Mouse (Mus musculus) ES-Bruce4 (cell line): ENCODE results near the gene Clec16a. TPM values are rescaled to one million over a fixed set of nuclear protein-coding genes. Genes with fewer than 3 reads are reported as not detected.

ENCODE experiments used
- H3K27ac ChIP-seq: 2 replicates; pipeline ENCODE4 v1.5.1; 2012; ENCODE audit warnings: low read length, inconsistent platforms; ENCODE audit not compliant: insufficient read depth
- H3K27me3 ChIP-seq: 2 replicates; pipeline ENCODE4 v1.6.1; 2012; ENCODE audit warnings: mild to moderate bottlenecking, low read length, inconsistent platforms; ENCODE audit not compliant: control insufficient read depth, poor library complexity, insufficient read depth, severe bottlenecking
- H3K36me3 ChIP-seq: 2 replicates; pipeline ENCODE4 v1.6.1; 2012; ENCODE audit warnings: inconsistent platforms, mild to moderate bottlenecking, low read length, moderate library complexity; ENCODE audit not compliant: control insufficient read depth, poor library complexity, insufficient read depth, severe bottlenecking
- H3K4me1 ChIP-seq: one replicate; pipeline ENCODE4 v1.8.1; 2011; ENCODE audit warnings: low read length; ENCODE audit not compliant: control insufficient read depth, insufficient read depth
- H3K4me3 ChIP-seq: 2 replicates; pipeline ENCODE4 v1.5.1; 2011; ENCODE audit warnings: low read depth, mild to moderate bottlenecking, low read length
- H3K9ac ChIP-seq: 2 replicates; pipeline ENCODE4 v1.6.1; 2012; ENCODE audit warnings: low read depth, mild to moderate bottlenecking, inconsistent platforms; ENCODE audit not compliant: poor library complexity, severe bottlenecking
- H3K9me3 ChIP-seq: replicated peaks from 2 replicates; pipeline ENCODE4 v1.6.1; 2012; ENCODE audit warnings: mild to moderate bottlenecking, low read length, inconsistent platforms; ENCODE audit not compliant: control insufficient read depth, poor library complexity, insufficient read depth, severe bottlenecking
- CTCF ChIP-seq: IDR thresholded peaks from one replicate; pipeline ENCODE4 v1.8.1; 2011; ENCODE audit warnings: low read depth, low read length
- EP300 ChIP-seq: IDR thresholded peaks from 2 replicates; pipeline ENCODE4 v1.6.1; 2011; ENCODE audit warnings: low read depth, low read length; ENCODE audit not compliant: insufficient read depth
- POLR2A ChIP-seq: IDR thresholded peaks from one replicate; pipeline ENCODE4 v1.8.1; 2011; ENCODE audit warnings: low read length; ENCODE audit not compliant: insufficient read depth
- polyA plus RNA-seq: library from polyadenylated mRNA; stranded (reverse); fragments of >200 nt; gene quantifications from 2 replicates; pipeline ENCODE4 v1.2.4, GENCODE M21; 2011; ENCODE audit warnings: low read depth; ENCODE audit not compliant: missing spikeins, insufficient read depth, insufficient read length

Clec16a gene
- polyA plus RNA-seq, 1 experiment = 9.5 TPM

DNA sequence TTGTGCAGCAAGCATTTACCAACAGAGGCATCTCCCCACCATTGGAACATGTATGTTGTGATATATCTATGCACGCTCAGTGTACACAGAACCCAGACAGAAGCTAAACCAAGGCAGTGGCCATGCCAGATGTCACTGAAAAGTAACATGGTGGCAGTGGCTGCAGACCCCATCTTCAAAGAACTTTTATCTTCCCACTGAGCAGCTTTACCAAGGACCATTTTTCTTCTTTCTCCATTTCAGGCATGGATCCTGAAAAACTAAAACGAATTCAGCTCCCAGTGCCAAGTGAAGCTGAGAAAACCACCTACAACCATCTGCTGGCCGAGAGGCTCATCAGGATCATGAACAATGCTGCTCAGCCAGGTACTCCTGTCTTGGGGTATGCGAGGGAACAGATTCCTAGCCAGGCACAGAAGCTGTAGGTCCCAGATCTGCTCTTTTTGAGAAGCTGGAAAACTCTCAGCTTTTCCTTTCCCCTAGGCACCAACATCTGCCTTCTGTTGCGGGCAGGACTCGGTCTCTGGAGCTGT is 82.1 kb downstream of the Clec16a start:
- no peak for TF ChIP-seq EP300
- no peak for TF ChIP-seq POLR2A
- no peak for TF ChIP-seq CTCF
- Histone ChIP-seq H3K4me1 (peaks cover 5% of the 10 kb centered on the region), H3K4me3 (no peak overlapping the region), H3K27ac (no peak overlapping the region), H3K9me3 (no peaks in the 10 kb centered on the region), H3K27me3 (no peaks in the 10 kb centered on the region), H3K36me3 (no peaks in the 10 kb centered on the region), H3K9ac (no peak overlapping the region)

DNA sequence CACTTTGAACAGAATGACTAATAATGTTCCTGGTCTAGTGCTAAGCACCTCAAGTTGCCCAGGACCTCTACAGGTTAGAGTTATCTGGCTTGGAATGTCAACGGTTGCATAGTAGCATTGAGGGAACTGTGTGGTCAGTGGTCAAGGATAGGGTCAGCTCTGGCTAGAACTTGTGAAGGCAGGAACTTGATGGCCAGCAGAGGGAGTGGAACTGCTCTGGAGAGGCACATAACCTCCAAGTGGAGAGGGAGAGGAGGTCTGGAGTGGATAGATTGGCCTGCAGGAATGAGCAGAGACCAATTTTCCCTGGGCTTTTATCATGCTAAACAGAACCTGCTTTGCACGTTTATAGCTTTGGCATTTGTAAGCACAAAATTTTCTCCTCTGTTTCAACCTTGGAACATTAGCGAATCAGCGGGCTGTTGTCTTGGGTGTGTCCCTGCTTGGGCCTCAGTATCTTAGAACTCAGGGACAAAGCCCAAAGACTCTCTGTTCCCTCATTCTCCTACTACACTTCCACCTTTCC is 83.0 kb downstream of the Clec16a start:
- Histone ChIP-seq H3K4me1 (peaks cover 5% of the 10 kb centered on the region), H3K4me3 (no peak overlapping the region), H3K9me3 (no peaks in the 10 kb centered on the region), H3K27me3 (no peaks in the 10 kb centered on the region), H3K36me3 (no peaks in the 10 kb centered on the region), H3K9ac (no peak overlapping the region), H3K27ac (peak overlapping the region; percentile 36; the same call in 1 of the 2 replicates)
- TF ChIP-seq POLR2A (no peak), EP300 (no peak), CTCF (peak; percentile 38)

- no peak overlapping the region for H3K4me3 ChIP-seq
- TF ChIP-seq EP300 = no peak
- TF ChIP-seq CTCF = no peak
- TF ChIP-seq POLR2A = no peak
- H3K4me1 ChIP-seq = peaks cover 5% of the 10 kb centered on the region
- H3K27me3 ChIP-seq = no peaks in the 10 kb centered on the region
- no peaks in the 10 kb centered on the region for H3K36me3 ChIP-seq
- H3K9ac ChIP-seq = no peak overlapping the region
- no peak overlapping the region for H3K27ac ChIP-seq
- H3K9me3 ChIP-seq = no peaks in the 10 kb centered on the region
Observed at GRCm38 (mm10) chr16:10628960-10629359, 83.8 kb downstream of the Clec16a start.

DNA sequence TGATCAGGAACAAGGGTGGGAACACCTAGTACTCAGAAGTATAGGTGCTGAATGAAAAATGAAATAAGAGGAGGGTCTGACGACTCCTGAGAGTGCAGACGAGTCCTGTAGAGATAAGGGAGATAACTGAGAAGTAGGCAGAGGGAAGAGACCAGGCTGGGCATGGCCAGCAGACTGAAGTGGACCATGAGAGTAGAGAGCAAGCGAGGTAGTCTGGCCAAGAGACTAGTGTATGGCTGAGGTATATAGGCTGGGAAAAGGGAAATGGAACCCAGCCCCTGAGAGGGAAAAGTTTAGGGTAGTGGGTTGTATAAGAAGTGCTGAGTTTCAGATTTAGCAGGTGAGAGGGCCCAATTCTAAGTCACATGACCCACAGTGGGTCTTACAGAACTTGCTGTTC is 84.2 kb downstream of the Clec16a start:
- H3K9me3 ChIP-seq = no peaks in the 10 kb centered on the region
- H3K4me3 ChIP-seq = no peak overlapping the region
- no peaks in the 10 kb centered on the region for H3K36me3 ChIP-seq
- no peak overlapping the region for H3K9ac ChIP-seq
- no peak for TF ChIP-seq CTCF
- no peak for TF ChIP-seq POLR2A
- TF ChIP-seq EP300 = no peak
- peaks cover 5% of the 10 kb centered on the region for H3K4me1 ChIP-seq
- no peak overlapping the region for H3K27ac ChIP-seq
- no peaks in the 10 kb centered on the region for H3K27me3 ChIP-seq

GRCm38 (mm10) chr16:10634940-10635339 is 89.8 kb downstream of the Clec16a start:
- Histone ChIP-seq H3K4me1 (no peaks in the 10 kb centered on the region), H3K4me3 (no peak overlapping the region), H3K9ac (no peak overlapping the region), H3K27me3 (no peaks in the 10 kb centered on the region), H3K9me3 (no peaks in the 10 kb centered on the region), H3K36me3 (no peaks in the 10 kb centered on the region), H3K27ac (no peak overlapping the region)
- no peak for TF ChIP-seq EP300
- no peak for TF ChIP-seq CTCF
- no peak for TF ChIP-seq POLR2A

GRCm38 (mm10) chr16:10637898-10638297 is 92.8 kb downstream of the Clec16a start:
- H3K9ac ChIP-seq = no peak overlapping the region
- no peak overlapping the region for H3K27ac ChIP-seq
- H3K36me3 ChIP-seq = no peaks in the 10 kb centered on the region
- H3K4me1 ChIP-seq = no peaks in the 10 kb centered on the region
- TF ChIP-seq POLR2A = no peak
- no peak for TF ChIP-seq EP300
- no peak for TF ChIP-seq CTCF
- H3K9me3 ChIP-seq = no peaks in the 10 kb centered on the region
- H3K27me3 ChIP-seq = no peaks in the 10 kb centered on the region
- H3K4me3 ChIP-seq = no peak overlapping the region
